Mouse (Mus musculus): Measurements from ENCODE around the gene Polr1b. TPM values are rescaled to one million over a fixed set of nuclear protein-coding genes. Genes with fewer than 3 reads are reported as not detected.

The Polr1b gene
- polyA plus RNA-seq (2014; fragmentation: Nextera tagmentation; extraction: Ambion mirVana) = 9.6 and 12.1 TPM in 2 replicates

DNA sequence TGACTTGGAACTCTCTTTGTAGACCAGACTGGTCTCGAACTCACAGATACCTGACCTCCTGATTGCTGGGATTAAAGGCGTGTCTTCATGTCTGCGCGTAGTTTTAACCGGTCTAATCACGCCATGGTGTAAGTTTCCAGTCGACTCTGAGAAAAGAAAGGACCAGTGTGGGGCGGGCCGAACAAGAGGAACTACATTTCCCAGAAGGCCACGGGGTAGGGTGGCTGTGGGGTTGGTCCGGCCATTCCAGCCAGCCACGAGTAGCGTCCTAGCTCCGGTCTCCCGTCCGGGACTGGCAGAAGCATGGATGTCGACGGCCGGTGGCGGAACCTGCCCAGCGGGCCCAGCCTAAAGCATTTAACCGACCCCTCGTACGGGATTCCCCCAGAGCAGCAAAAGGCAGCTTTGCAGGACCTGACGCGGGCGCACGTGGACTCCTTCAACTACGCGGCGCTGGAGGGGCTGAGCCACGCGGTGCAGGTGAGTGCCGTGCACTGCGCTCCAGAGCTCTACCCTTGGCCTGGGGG, at the start of gene Polr1b:
Gene Polr1b (plus strand): TSS at position 212 of the 527 bp plus-strand sequence.
- peak within 1 kb of the TSS; percentile 84 for H3K4me2 ChIP-seq (replicated peaks)
- no peaks in the 10 kb centered on the region for H3K9me3 ChIP-seq (ENCODE audit: control insufficient read depth, low read length)
- H3K27ac ChIP-seq = no peak within 1 kb of the TSS
- under 1% methylated on average over 35 of the region's 35 CpGs for WGBS
- 0 out of 2 replicates have a peak, but pooled peaks cover 4% of the 10 kb centered on the region for H3K4me1 ChIP-seq (replicated peaks; ENCODE audit: control insufficient read depth, insufficient read depth, low read length)
- peaks cover 34% of the 10 kb centered on the region for H3K36me3 ChIP-seq (replicated peaks; ENCODE audit: control insufficient read depth, insufficient read depth)
- H3K9ac ChIP-seq = peak within 1 kb of the TSS; percentile 64
- H3K4me3 ChIP-seq (replicated peaks; ENCODE audit: low read length) = peak within 1 kb of the TSS; percentile 68
- ATAC-seq (ENCODE audit: low FRiP score) = peak; percentile 98
- H3K27me3 ChIP-seq (ENCODE audit: control insufficient read depth, insufficient read depth, low read length) = no peaks in the 10 kb centered on the region
- peak; percentile 92 for DNase-seq (ENCODE audit: low spot score)

DNA sequence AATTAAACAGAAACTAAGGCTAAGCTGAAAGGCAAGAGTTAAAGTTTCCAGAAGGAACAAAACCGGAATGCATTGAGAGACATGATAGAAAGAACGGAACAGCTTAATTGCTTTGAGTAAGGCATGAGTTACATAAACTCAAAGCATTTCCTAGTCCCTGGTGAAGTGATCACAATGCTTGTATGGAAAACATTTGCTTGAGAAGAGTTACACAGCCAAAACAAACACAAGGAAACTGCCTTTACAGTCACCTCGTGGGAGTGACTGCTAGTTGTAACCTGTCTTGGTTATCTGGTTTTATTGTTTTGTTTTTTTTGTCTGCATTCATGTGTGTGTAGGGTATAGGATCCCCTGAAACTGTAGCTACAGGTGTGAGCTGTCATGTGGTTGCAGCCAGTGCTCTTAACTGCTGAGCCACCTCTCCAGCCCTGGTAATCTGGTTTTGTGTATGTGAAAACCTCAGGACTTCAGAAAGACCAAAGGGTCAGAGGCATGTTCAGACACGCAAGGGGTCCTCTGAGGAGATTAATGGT, 48.3 kb upstream of the Polr1b start:
- WGBS = 78% methylated on average over 4 of the region's 4 CpGs
- H3K4me2 ChIP-seq (replicated peaks) = no peak overlapping the region

DNA sequence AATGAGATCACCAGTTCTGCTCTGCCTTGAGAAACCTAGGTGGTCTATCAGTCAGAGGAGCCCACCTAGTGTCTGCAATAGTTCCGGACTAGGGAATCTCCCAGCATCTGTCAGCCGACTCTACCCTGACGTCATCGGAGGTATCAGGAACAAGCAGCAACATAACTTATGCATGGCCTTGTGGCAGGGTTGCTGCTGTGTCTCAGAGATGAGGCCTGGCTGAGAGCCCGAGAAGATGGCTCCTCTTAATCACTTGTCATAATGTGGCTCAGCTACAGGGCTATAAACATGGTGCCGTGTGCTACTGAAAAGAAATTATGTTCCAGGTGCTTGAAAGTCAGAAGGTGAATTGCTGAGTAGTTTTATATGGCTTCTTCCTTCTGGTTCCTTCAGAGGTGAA, 45.1 kb upstream of the Polr1b start:
- no peak for DNase-seq (ENCODE audit: low spot score)
- no peak overlapping the region for H3K27ac ChIP-seq
- no peaks in the 10 kb centered on the region for H3K4me1 ChIP-seq (replicated peaks; ENCODE audit: control insufficient read depth, insufficient read depth, low read length)
- 0 out of 2 replicates have a peak, but pooled peaks cover 5% of the 10 kb centered on the region for H3K9me3 ChIP-seq (ENCODE audit: control insufficient read depth, low read length)
- H3K4me3 ChIP-seq (replicated peaks; ENCODE audit: low read length) = no peak overlapping the region
- no peaks in the 10 kb centered on the region for H3K27me3 ChIP-seq (ENCODE audit: control insufficient read depth, insufficient read depth, low read length)
- H3K4me2 ChIP-seq (replicated peaks) = no peak overlapping the region
- no peaks in the 10 kb centered on the region for H3K36me3 ChIP-seq (replicated peaks; ENCODE audit: control insufficient read depth, insufficient read depth)
- no peak for ATAC-seq (ENCODE audit: low FRiP score)
- no peak overlapping the region for H3K9ac ChIP-seq
- 88% methylated on average over 6 of the region's 6 CpGs for WGBS

More for the DNA sequence above, 48.3 kb upstream of the Polr1b start:
- 0 out of 2 replicates have a peak, but pooled peaks cover 5% of the 10 kb centered on the region for H3K9me3 ChIP-seq (ENCODE audit: control insufficient read depth, low read length)
- H3K4me1 ChIP-seq (replicated peaks; ENCODE audit: control insufficient read depth, insufficient read depth, low read length) = no peaks in the 10 kb centered on the region
- H3K27me3 ChIP-seq (ENCODE audit: control insufficient read depth, insufficient read depth, low read length) = no peaks in the 10 kb centered on the region
- no peak for DNase-seq (ENCODE audit: low spot score)
- H3K27ac ChIP-seq = no peak overlapping the region
- no peak for ATAC-seq (ENCODE audit: low FRiP score)
- H3K4me3 ChIP-seq (replicated peaks; ENCODE audit: low read length) = no peak overlapping the region
- H3K9ac ChIP-seq = no peak overlapping the region
- no peaks in the 10 kb centered on the region for H3K36me3 ChIP-seq (replicated peaks; ENCODE audit: control insufficient read depth, insufficient read depth)

DNA sequence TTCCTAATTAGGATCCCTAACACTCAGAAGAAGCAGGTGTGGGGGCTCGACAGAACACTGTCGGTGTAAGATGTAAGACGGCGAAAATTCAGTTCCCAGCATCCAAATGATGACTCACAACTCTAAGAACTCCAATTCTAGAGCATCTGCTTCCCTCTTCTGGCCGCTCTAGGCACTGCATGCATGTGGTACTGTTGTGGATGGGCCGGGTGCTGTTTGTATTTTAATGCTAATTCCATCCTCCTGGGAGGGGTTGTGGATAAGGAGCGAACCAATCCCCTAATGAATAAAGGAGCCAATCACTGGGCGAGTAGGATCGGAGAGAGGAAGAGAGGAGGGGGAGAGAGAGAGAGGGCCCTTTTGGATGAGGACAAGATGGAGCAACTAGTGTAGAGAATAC, 44.2 kb upstream of the Polr1b start:
- WGBS = 44% methylated on average over 9 of the region's 9 CpGs
- no peaks in the 10 kb centered on the region for H3K4me1 ChIP-seq (replicated peaks; ENCODE audit: control insufficient read depth, insufficient read depth, low read length)
- ATAC-seq (ENCODE audit: low FRiP score) (no peak), DNase-seq (ENCODE audit: low spot score) (no peak)
- H3K27ac ChIP-seq = no peak overlapping the region
- no peak overlapping the region for H3K4me3 ChIP-seq (replicated peaks; ENCODE audit: low read length)
- no peaks in the 10 kb centered on the region for H3K27me3 ChIP-seq (ENCODE audit: control insufficient read depth, insufficient read depth, low read length)
- no peak overlapping the region for H3K9ac ChIP-seq
- H3K4me2 ChIP-seq (replicated peaks) = no peak overlapping the region
- 0 out of 2 replicates have a peak, but pooled peaks cover 5% of the 10 kb centered on the region for H3K9me3 ChIP-seq (ENCODE audit: control insufficient read depth, low read length)
- no peaks in the 10 kb centered on the region for H3K36me3 ChIP-seq (replicated peaks; ENCODE audit: control insufficient read depth, insufficient read depth)

DNA sequence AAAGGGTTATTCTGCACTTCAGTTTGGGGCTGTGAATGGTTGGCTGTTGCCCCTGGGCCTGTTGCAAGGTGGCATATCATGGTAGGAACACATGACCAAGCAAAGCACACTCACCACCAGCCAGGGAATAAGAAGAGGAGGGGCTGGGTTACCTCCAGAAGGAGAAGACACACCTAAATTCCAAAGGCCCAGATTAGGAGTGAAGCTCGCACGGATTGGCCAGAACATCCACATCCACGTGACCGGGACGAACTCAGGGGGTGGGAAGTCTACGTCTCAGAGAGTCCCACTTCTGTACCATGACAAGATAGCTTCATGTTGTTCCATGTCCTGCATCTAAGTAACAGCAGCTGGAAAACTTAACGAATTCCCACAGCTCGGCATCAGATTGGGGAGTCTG, 43.5 kb upstream of the Polr1b start:
- no peak for DNase-seq (ENCODE audit: low spot score)
- no peak for ATAC-seq (ENCODE audit: low FRiP score)
- H3K27ac ChIP-seq = no peak overlapping the region
- 93% methylated on average over 8 of the region's 8 CpGs for WGBS
- H3K27me3 ChIP-seq (ENCODE audit: control insufficient read depth, insufficient read depth, low read length) = no peaks in the 10 kb centered on the region
- 0 out of 2 replicates have a peak, but pooled peaks cover 5% of the 10 kb centered on the region for H3K9me3 ChIP-seq (ENCODE audit: control insufficient read depth, low read length)
- no peak overlapping the region for H3K4me2 ChIP-seq (replicated peaks)
- no peak overlapping the region for H3K4me3 ChIP-seq (replicated peaks; ENCODE audit: low read length)
- no peaks in the 10 kb centered on the region for H3K4me1 ChIP-seq (replicated peaks; ENCODE audit: control insufficient read depth, insufficient read depth, low read length)
- no peak overlapping the region for H3K9ac ChIP-seq
- H3K36me3 ChIP-seq (replicated peaks; ENCODE audit: control insufficient read depth, insufficient read depth) = no peaks in the 10 kb centered on the region

DNA sequence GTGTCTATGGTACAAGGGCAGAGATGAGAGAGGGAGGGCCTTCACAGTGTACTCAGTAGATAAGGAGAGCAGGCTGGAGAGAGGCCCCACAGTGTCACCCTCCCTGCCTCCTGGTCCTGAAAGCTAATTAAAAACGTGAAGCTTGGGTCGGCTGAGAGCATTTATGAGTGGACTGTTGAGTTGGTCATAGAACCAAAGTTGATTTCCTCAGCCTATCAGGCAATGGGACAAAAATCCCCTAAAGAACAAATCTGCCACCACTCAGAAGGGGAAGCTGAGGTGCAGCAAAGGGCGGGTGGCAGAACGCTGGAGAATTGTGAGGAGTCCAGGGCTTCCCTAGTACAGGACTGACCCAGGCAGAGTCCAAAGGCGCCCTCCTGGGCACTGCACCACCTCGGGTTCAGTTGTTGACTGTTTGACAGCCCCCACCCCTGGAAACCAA, 42.9 kb upstream of the Polr1b start:
- Histone ChIP-seq H3K9ac (no peak overlapping the region), H3K4me1 (replicated peaks; ENCODE audit: control insufficient read depth, insufficient read depth, low read length) (no peaks in the 10 kb centered on the region), H3K4me3 (replicated peaks; ENCODE audit: low read length) (no peak overlapping the region), H3K36me3 (replicated peaks; ENCODE audit: control insufficient read depth, insufficient read depth) (no peaks in the 10 kb centered on the region), H3K27me3 (ENCODE audit: control insufficient read depth, insufficient read depth, low read length) (no peaks in the 10 kb centered on the region), H3K9me3 (ENCODE audit: control insufficient read depth, low read length) (0 out of 2 replicates have a peak, but pooled peaks cover 5% of the 10 kb centered on the region), H3K4me2 (replicated peaks) (no peak overlapping the region), H3K27ac (no peak overlapping the region)
- no peak for DNase-seq (ENCODE audit: low spot score)
- 94% methylated on average over 6 of the region's 6 CpGs for WGBS
- no peak for ATAC-seq (ENCODE audit: low FRiP score)

DNA sequence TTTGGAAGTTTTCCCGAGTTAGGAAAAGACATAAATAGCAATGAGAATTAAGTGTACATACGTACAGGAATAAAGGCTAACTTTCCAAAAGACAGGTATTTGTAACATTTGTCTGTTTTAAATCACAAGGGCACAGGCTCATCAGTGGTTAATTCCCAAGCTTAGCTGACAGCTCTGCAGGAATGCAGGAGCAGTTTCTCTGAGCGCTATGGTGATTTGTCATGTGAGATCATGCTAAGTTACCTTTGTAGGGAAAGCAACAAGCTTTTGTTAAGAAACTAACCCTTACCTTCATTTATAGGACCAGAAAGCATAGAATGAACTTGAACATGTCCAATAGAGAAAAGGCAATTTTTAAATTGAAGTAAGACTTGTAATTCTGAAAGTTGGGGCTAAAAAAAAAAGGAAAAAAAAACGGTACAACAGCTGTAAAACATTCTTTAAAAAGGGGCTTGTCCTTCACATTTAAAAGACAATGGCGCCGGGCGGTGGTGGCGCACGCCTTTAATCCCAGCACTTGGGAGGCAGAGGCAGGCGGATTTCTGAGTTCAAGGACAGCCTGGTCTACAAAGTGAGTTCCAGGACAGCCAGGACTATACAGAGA, 39.2 kb upstream of the Polr1b start:
- DNase-seq (ENCODE audit: low spot score) (no peak), ATAC-seq (ENCODE audit: low FRiP score) (no peak)
- Histone ChIP-seq H3K36me3 (replicated peaks; ENCODE audit: control insufficient read depth, insufficient read depth) (no peaks in the 10 kb centered on the region), H3K9ac (no peak overlapping the region), H3K4me2 (replicated peaks) (no peak overlapping the region), H3K4me3 (replicated peaks; ENCODE audit: low read length) (no peak overlapping the region), H3K27me3 (ENCODE audit: control insufficient read depth, insufficient read depth, low read length) (no peaks in the 10 kb centered on the region), H3K4me1 (replicated peaks; ENCODE audit: control insufficient read depth, insufficient read depth, low read length) (0 out of 2 replicates have a peak, but pooled peaks cover 5% of the 10 kb centered on the region), H3K27ac (no peak overlapping the region), H3K9me3 (ENCODE audit: control insufficient read depth, low read length) (0 out of 2 replicates have a peak, but pooled peaks cover 2% of the 10 kb centered on the region)
- WGBS = 79% methylated on average over 10 of the region's 10 CpGs

DNA sequence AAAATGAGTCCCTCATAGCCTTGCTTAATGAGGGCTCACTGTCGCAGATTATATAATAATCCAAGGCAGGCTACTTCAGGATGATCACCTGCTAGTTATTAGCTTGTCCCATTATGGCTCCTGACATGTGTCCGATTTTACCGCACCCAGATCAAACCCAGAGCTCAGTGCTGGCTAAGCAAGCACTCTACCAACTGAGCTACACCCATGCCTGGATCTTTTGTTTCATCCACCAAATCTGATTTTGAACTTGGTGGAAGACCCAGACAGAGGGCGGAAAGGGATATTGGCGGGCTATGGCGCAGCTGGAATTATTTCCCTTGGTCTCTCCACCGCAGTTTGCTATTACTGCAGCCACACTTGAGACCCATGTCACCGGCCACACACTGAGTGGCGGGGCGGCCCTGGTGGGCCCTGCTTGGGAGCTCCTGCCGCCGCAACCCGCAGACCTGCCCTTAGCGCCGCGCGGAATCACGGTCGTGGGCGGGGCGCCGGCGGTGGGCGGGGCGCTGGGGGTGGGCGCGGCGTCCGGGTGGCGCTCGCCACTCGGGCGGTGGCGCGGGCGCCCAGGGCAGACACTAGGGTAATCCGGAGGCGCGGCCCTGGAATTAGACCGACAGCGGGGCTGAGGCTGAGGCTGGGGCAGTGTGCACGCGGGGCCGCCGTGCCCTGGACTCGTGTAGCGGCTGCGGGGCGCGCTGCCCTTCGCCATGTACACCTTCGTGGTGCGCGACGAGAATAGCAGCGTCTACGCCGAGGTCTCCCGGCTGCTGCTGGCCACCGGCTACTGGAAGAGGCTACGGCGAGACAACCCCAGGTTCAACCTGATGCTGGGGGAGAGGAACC, 35.1 kb upstream of the Polr1b start, which contains the start of gene Ttl:
Gene Ttl (plus strand): TSS at position 506 of the 846 bp plus-strand sequence.
- Histone ChIP-seq H3K4me1 (replicated peaks; ENCODE audit: control insufficient read depth, insufficient read depth, low read length) (peaks cover 30% of the 10 kb centered on the region), H3K9me3 (ENCODE audit: control insufficient read depth, low read length) (no peaks in the 10 kb centered on the region), H3K9ac (peak within 1 kb of the TSS; percentile 96), H3K27ac (peak within 1 kb of the TSS; percentile 87), H3K27me3 (ENCODE audit: control insufficient read depth, insufficient read depth, low read length) (no peaks in the 10 kb centered on the region), H3K4me3 (replicated peaks; ENCODE audit: low read length) (peak within 1 kb of the TSS; percentile 92), H3K4me2 (replicated peaks) (peak within 1 kb of the TSS; percentile 62), H3K36me3 (replicated peaks; ENCODE audit: control insufficient read depth, insufficient read depth) (0 out of 2 replicates have a peak, but pooled peaks cover 15% of the 10 kb centered on the region)
- ATAC-seq (ENCODE audit: low FRiP score) (peak; percentile 95), DNase-seq (ENCODE audit: low spot score) (peak; percentile 75)
- under 1% methylated on average over 61 of the region's 62 CpGs for WGBS

DNA sequence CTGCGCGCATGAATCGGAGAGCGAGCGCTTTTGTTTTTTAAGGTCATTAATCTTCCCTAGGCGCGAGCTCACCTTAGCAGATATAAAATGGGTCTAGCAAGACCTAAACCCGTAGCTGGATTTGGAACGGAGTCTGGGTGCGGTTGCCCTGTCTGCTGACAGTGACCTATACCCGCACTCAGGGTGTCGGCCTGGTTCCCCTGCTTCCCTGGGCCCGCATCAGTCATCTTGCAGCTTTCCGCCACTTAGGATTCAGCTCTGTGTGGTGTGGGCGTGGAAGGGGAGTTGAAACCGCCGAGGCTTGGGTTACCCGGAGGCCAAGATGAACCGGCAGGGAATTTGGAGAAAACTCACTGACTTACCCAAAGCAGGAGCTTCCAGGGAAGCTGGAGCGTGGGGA, 34.5 kb upstream of the Polr1b start:
- ATAC-seq (ENCODE audit: low FRiP score) (peak; percentile 62), DNase-seq (ENCODE audit: low spot score) (peak; percentile 61)
- Histone ChIP-seq H3K27ac (peak overlapping the region; percentile 87), H3K36me3 (replicated peaks; ENCODE audit: control insufficient read depth, insufficient read depth) (0 out of 2 replicates have a peak, but pooled peaks cover 16% of the 10 kb centered on the region), H3K27me3 (ENCODE audit: control insufficient read depth, insufficient read depth, low read length) (no peaks in the 10 kb centered on the region), H3K9ac (peak overlapping the region; percentile 96), H3K4me3 (replicated peaks; ENCODE audit: low read length) (peak overlapping the region; percentile 92), H3K4me2 (replicated peaks) (peak overlapping the region; percentile 62), H3K9me3 (ENCODE audit: control insufficient read depth, low read length) (no peaks in the 10 kb centered on the region), H3K4me1 (replicated peaks; ENCODE audit: control insufficient read depth, insufficient read depth, low read length) (peaks cover 30% of the 10 kb centered on the region)
- 0% methylated on average over 20 of the region's 20 CpGs for WGBS
